Mouse (Mus musculus) spleen, adult 2 months (tissue): ENCODE data around the gene Ddx24. TPM values are rescaled to one million over a fixed set of nuclear protein-coding genes. Genes with fewer than 3 reads are reported as not detected.

ENCODE experiments used
- DNase-seq, 2 experiments: peaks; one replicate each; pipeline versions ENCODE4 v3.0.0 to v3.0.0-alpha.2; 2012 to 2021; ENCODE audit warnings: low spot score in 2 of 2, low read depth in 1 of 2
- H3K27ac ChIP-seq: fragments of 200-500 bp; 2 replicates; pipeline ENCODE4 v1.5.1; 2012; ENCODE audit warnings: low read length, inconsistent platforms; ENCODE audit not compliant: insufficient read depth
- H3K27me3 ChIP-seq: fragments of 200-500 bp; 2 replicates; pipeline ENCODE4 v1.6.1; 2012; ENCODE audit warnings: mild to moderate bottlenecking, moderate library complexity, low read length, inconsistent platforms; ENCODE audit not compliant: control insufficient read depth, insufficient read depth
- H3K36me3 ChIP-seq: fragments of 200-500 bp; 2 replicates; pipeline ENCODE4 v1.6.1; 2012; ENCODE audit warnings: mild to moderate bottlenecking, low read length, inconsistent platforms; ENCODE audit not compliant: control insufficient read depth, insufficient read depth
- H3K4me1 ChIP-seq: fragments of 200-500 bp; 2 replicates; pipeline ENCODE4 v1.6.1; 2011; ENCODE audit warnings: inconsistent platforms; ENCODE audit not compliant: control insufficient read depth, insufficient read depth, insufficient read length
- H3K4me3 ChIP-seq: fragments of 200-500 bp; 2 replicates; pipeline ENCODE4 v1.5.1; 2011; ENCODE audit warnings: mild to moderate bottlenecking, inconsistent platforms; ENCODE audit not compliant: insufficient read depth, insufficient read length; ENCODE audit errors: extremely low read depth
- CTCF ChIP-seq: fragments of 200-500 bp; IDR thresholded peaks from 2 replicates; pipeline ENCODE4 v1.5.1; 2011; ENCODE audit warnings: mild to moderate bottlenecking, inconsistent platforms; ENCODE audit not compliant: insufficient read depth, insufficient read length, insufficient replicate concordance; ENCODE audit errors: extremely low read depth
- POLR2A ChIP-seq: fragments of 200-500 bp; IDR thresholded peaks from 2 replicates; pipeline ENCODE4 v1.6.1; 2011; ENCODE audit warnings: low read depth, low read length, inconsistent platforms
- WGBS: fragments of 180-500 bp; shearing (Covaris S2); methylation state at CpG from one replicate; pipeline ENCODE4 v1.1.7; 2018; 5-methylcytosine and 5-hydroxymethylcytosine counted together
- polyA plus RNA-seq: library from polyadenylated mRNA; depleted of rRNA; stranded (reverse); fragments of >200 nt; gene quantifications from 2 replicates; pipeline ENCODE4 v1.2.3, GENCODE M21; 2012

Gene Ddx24
- polyA plus RNA-seq, 1 experiment: 32.5 TPM

GRCm38 (mm10) chr12:103391098-103391497 is 34.5 kb downstream of the Ddx24 start:
- 94% methylated on average over 7 of the region's 7 CpGs for WGBS
- no peak for DNase-seq
- no peak overlapping the region for H3K4me3 ChIP-seq
- H3K4me1 ChIP-seq: peaks cover 5% of the 10 kb centered on the region; the same call in 1 of the 2 replicates
- no peak overlapping the region for H3K27ac ChIP-seq
- no peak for TF ChIP-seq POLR2A
- TF ChIP-seq CTCF: no peak
- no peaks in the 10 kb centered on the region for H3K36me3 ChIP-seq
- H3K27me3 ChIP-seq: no peaks in the 10 kb centered on the region

GRCm38 (mm10) chr12:103389982-103390381 is 35.6 kb downstream of the Ddx24 start:
- no peak for TF ChIP-seq CTCF
- no peak for TF ChIP-seq POLR2A
- DNase-seq: no peak
- Histone ChIP-seq H3K36me3 (no peaks in the 10 kb centered on the region), H3K27me3 (no peaks in the 10 kb centered on the region), H3K27ac (no peak overlapping the region), H3K4me3 (no peak overlapping the region), H3K4me1 (no peaks in the 10 kb centered on the region)
- WGBS: 37% methylated on average over 4 of the region's 4 CpGs

DNA sequence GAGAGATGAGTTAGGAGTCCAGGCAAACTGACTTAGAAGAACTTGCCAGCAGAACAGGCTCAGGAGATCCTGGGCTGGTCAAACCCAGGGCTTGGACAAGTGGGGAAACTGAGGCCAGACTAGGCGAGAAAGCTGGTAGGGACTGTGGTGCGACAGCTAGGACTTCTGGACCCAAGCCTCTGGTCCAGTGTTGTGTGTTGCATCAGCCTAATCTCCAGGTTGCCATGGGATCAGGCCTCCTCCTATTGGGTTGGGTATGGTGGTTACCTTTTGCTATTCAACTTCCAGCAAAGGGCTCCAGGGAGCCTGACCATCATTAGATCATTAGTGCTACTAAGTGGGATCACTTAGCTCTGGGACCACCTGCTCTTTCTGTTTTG is 36.3 kb downstream of the Ddx24 start:
- Histone ChIP-seq H3K4me3 (peak overlapping the region; percentile 75; the same call in 1 of the 2 replicates), H3K27ac (no peak overlapping the region), H3K27me3 (no peaks in the 10 kb centered on the region), H3K4me1 (no peaks in the 10 kb centered on the region), H3K36me3 (no peaks in the 10 kb centered on the region)
- DNase-seq: no peak
- no peak for TF ChIP-seq CTCF
- no peak for TF ChIP-seq POLR2A
- 94% methylated on average over 2 of the region's 2 CpGs for WGBS

GRCm38 (mm10) chr12:103388505-103389347 is 36.9 kb downstream of the Ddx24 start, which contains the start of gene Otub2:
Otub2 (plus strand) TSS chr12:103388682.
- TF ChIP-seq CTCF: no peak
- TF ChIP-seq POLR2A: no peak
- WGBS: 2% methylated on average over 58 of the region's 58 CpGs
- no peaks in the 10 kb centered on the region for H3K27me3 ChIP-seq
- no peaks in the 10 kb centered on the region for H3K4me1 ChIP-seq
- H3K36me3 ChIP-seq: no peaks in the 10 kb centered on the region
- H3K27ac ChIP-seq: peak within 1 kb of the TSS; percentile 36; the same call in 1 of the 2 replicates
- peak; percentile 77 to 95 for DNase-seq
- H3K4me3 ChIP-seq: peak within 1 kb of the TSS; percentile 75

DNA sequence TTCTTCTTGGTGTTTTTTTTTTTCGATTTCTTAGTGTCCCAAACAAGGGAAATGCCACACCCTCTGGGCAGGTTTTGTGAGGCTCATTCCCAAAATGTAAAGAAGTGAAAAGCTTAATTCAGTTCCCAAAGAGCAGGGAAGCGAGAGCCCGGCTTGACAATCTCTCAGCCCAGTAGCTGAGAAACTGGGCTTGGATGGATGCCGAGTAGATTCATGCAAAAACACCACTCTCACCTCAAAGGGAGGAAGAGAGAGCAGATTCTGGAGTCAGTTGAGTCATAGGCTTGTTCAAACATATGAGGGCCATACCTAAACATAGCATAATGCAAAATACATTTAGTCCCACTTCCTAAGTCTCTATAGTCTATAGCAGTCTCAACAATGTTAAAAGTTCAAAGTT is 45.4 kb downstream of the Ddx24 start:
- Histone ChIP-seq H3K36me3 (no peaks in the 10 kb centered on the region), H3K4me1 (no peaks in the 10 kb centered on the region), H3K27me3 (no peaks in the 10 kb centered on the region), H3K4me3 (no peak overlapping the region), H3K27ac (no peak overlapping the region)
- WGBS: 84% methylated on average over 4 of the region's 4 CpGs
- no peak for TF ChIP-seq CTCF
- TF ChIP-seq POLR2A: no peak
- no peak for DNase-seq

DNA sequence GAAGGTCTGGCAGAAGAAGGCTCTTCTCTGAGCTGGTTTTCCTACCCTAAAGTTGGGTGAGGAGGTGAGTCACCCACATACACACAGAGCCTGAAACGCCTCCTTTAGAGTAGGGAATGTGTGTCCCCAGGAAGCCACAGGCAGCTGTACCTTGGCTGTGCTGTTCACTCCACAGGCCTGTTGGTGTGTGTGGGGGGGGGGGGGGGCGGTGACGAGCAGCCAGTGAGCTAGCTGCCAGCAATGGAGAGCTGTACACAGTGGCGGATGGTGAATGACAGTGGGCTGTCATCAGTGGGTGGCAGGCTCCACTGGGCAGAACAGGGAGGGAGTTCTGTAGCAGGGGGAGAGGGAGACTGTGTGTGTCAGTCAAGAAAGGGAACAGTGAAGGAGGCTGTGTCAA is 48.9 kb downstream of the Ddx24 start:
- WGBS: 49% methylated on average over 4 of the region's 4 CpGs
- H3K4me3 ChIP-seq: no peak overlapping the region
- DNase-seq: no peak
- H3K4me1 ChIP-seq: no peaks in the 10 kb centered on the region
- H3K36me3 ChIP-seq: no peaks in the 10 kb centered on the region
- TF ChIP-seq POLR2A (no peak), CTCF (no peak)
- H3K27ac ChIP-seq: no peak overlapping the region
- H3K27me3 ChIP-seq: no peaks in the 10 kb centered on the region

- no peak overlapping the region for H3K27ac ChIP-seq
- DNase-seq: no peak
- 69% methylated on average over 5 of the region's 5 CpGs for WGBS
- H3K36me3 ChIP-seq: no peaks in the 10 kb centered on the region
- no peaks in the 10 kb centered on the region for H3K27me3 ChIP-seq
- TF ChIP-seq CTCF (no peak), POLR2A (no peak)
- no peak overlapping the region for H3K4me3 ChIP-seq
- H3K4me1 ChIP-seq: no peaks in the 10 kb centered on the region
These were observed 49.5 kb downstream of the Ddx24 start for GRCm38 (mm10) chr12:103376124-103376523.
